Mouse (Mus musculus): ENCODE measurements around the gene Fbxo21. TPM values are rescaled to one million over a fixed set of nuclear protein-coding genes. Genes with fewer than 3 reads are reported as not detected.

Fbxo21 gene
- polyA plus RNA-seq, 1 experiment from 2014 or later = 100 TPM

GRCm38 (mm10) chr5:117981943-117982342, 5.4 kb downstream of the Fbxo21 start:
- ATAC-seq (ENCODE audit: insufficient number of reproducible peaks, insufficient read depth, low FRiP score, low TSS enrichment) = no peak
- peaks cover 76% of the 10 kb centered on the region for H3K36me3 ChIP-seq

DNA sequence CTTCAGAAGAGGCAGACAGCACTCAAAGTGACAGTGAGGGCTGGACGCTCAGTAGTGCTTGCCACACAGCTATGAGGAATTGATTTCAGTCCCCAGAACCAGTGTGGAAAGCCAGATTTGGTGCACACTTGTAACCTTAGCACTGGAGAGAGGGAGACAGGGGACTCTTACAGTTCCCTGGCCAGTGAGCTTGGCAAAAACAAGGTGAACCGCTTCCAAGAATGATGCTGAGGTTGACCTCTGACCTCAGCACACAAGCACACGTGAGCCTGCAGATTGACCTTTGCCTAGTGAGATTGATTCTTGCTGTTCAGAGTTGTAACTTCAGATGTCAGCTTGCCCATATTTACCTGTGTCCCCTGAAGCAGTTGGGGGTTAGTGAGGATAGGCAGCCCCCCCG, 9.8 kb downstream of the Fbxo21 start:
- Histone ChIP-seq H3K9ac (no peak overlapping the region), H3K27ac (no peak overlapping the region), H3K4me1 (no peaks in the 10 kb centered on the region), H3K36me3 (peaks cover 95% of the 10 kb centered on the region), H3K4me2 (replicated peaks) (no peak overlapping the region), H3K9me3 (no peaks in the 10 kb centered on the region), H3K27me3 (no peaks in the 10 kb centered on the region), H3K4me3 (no peak overlapping the region)
- WGBS = 46% methylated on average over 4 of the region's 4 CpGs
- no peak for ATAC-seq (ENCODE audit: insufficient number of reproducible peaks, insufficient read depth, low FRiP score, low TSS enrichment)

More at GRCm38 (mm10) chr5:117981943-117982342, 5.4 kb downstream of the Fbxo21 start:
- Histone ChIP-seq H3K4me1 (peaks cover 19% of the 10 kb centered on the region; the same call in 1 of the 2 replicates), H3K4me2 (replicated peaks) (no peak overlapping the region), H3K27me3 (no peaks in the 10 kb centered on the region), H3K9ac (no peak overlapping the region), H3K4me3 (no peak overlapping the region), H3K9me3 (no peaks in the 10 kb centered on the region), H3K27ac (no peak overlapping the region)
- WGBS = 77% methylated on average over 5 of the region's 5 CpGs

DNA sequence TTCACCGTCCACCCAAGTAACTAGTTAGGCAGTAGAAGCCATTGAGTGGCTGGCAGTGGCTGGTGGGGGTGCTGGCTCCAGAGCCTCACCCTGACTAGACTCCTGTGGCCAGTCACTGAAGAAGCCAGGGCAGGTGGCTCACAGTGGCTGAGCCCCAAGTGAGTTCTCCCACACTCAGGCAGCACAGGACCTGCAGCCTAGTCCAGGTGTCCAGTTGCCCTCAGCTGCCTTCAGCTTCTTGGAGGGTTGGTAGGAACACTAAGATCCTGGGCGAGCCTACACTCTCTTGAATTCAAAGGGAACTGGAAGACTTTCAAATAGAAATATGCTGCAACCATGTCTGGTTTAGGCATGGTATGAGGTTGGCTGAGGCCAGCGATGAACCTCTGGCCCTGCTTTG, 11.4 kb downstream of the Fbxo21 start:
- Histone ChIP-seq H3K36me3 (peaks cover 96% of the 10 kb centered on the region), H3K4me2 (replicated peaks) (no peak overlapping the region), H3K4me1 (no peaks in the 10 kb centered on the region), H3K4me3 (no peak overlapping the region), H3K9me3 (no peaks in the 10 kb centered on the region), H3K9ac (no peak overlapping the region), H3K27me3 (no peaks in the 10 kb centered on the region), H3K27ac (no peak overlapping the region)
- 86% methylated on average over 3 of the region's 3 CpGs for WGBS
- ATAC-seq (ENCODE audit: insufficient number of reproducible peaks, insufficient read depth, low FRiP score, low TSS enrichment) = no peak

GRCm38 (mm10) chr5:117988367-117988766, 11.8 kb downstream of the Fbxo21 start:
- H3K36me3 ChIP-seq = peaks cover 96% of the 10 kb centered on the region
- WGBS = 86% methylated on average over 9 of the region's 9 CpGs

DNA sequence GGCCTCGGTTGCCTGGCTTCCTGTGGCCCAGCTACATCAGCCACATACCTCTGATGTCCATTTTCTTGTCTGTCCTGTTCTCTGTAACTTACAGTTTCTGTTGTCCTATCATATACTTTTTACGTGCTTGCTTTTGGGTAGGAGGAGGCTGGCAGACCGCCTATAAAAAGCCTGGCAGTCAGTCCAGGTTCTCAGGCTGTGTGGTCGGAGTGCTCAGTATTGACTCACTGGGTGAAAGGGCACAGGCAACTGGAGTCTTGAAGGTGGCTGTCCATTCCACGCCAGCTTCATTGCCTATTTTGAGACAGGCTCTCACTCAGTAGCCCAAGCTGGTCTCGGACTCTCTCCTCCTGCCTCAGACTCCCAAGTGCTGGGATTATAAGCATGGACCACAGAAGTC, 13.2 kb downstream of the Fbxo21 start:
- 92% methylated on average over 6 of the region's 6 CpGs for WGBS
- Histone ChIP-seq H3K36me3 (peaks cover 99% of the 10 kb centered on the region), H3K27ac (no peak overlapping the region)

More at GRCm38 (mm10) chr5:117988367-117988766, 11.8 kb downstream of the Fbxo21 start:
- no peaks in the 10 kb centered on the region for H3K9me3 ChIP-seq
- no peaks in the 10 kb centered on the region for H3K4me1 ChIP-seq
- no peak overlapping the region for H3K4me2 ChIP-seq (replicated peaks)
- H3K9ac ChIP-seq = no peak overlapping the region
- no peak overlapping the region for H3K4me3 ChIP-seq
- no peaks in the 10 kb centered on the region for H3K27me3 ChIP-seq
- H3K27ac ChIP-seq = no peak overlapping the region
- ATAC-seq (ENCODE audit: insufficient number of reproducible peaks, insufficient read depth, low FRiP score, low TSS enrichment) = no peak

GRCm38 (mm10) chr5:117990957-117991356, 14.4 kb downstream of the Fbxo21 start:
- H3K4me2 ChIP-seq (replicated peaks) = no peak overlapping the region
- 88% methylated on average over 3 of the region's 3 CpGs for WGBS
- no peak overlapping the region for H3K4me3 ChIP-seq
- peaks cover 99% of the 10 kb centered on the region for H3K36me3 ChIP-seq
- ATAC-seq (ENCODE audit: insufficient number of reproducible peaks, insufficient read depth, low FRiP score, low TSS enrichment) = no peak
- no peak overlapping the region for H3K9ac ChIP-seq
- no peaks in the 10 kb centered on the region for H3K4me1 ChIP-seq
- no peaks in the 10 kb centered on the region for H3K9me3 ChIP-seq
- no peak overlapping the region for H3K27ac ChIP-seq
- no peaks in the 10 kb centered on the region for H3K27me3 ChIP-seq

More for the DNA sequence above, 13.2 kb downstream of the Fbxo21 start:
- no peaks in the 10 kb centered on the region for H3K4me1 ChIP-seq
- no peak for ATAC-seq (ENCODE audit: insufficient number of reproducible peaks, insufficient read depth, low FRiP score, low TSS enrichment)
- no peak overlapping the region for H3K9ac ChIP-seq
- H3K4me3 ChIP-seq = no peak overlapping the region
- H3K9me3 ChIP-seq = no peaks in the 10 kb centered on the region
- no peak overlapping the region for H3K4me2 ChIP-seq (replicated peaks)
- H3K27me3 ChIP-seq = no peaks in the 10 kb centered on the region

GRCm38 (mm10) chr5:117993550-117993949, 17.0 kb downstream of the Fbxo21 start:
- Histone ChIP-seq H3K4me3 (no peak overlapping the region), H3K27ac (no peak overlapping the region), H3K9me3 (no peaks in the 10 kb centered on the region), H3K4me2 (replicated peaks) (no peak overlapping the region), H3K9ac (no peak overlapping the region), H3K4me1 (no peaks in the 10 kb centered on the region), H3K27me3 (no peaks in the 10 kb centered on the region), H3K36me3 (peaks cover 97% of the 10 kb centered on the region)
- ATAC-seq (ENCODE audit: insufficient number of reproducible peaks, insufficient read depth, low FRiP score, low TSS enrichment) = no peak
- WGBS = 96% methylated on average over 6 of the region's 6 CpGs

GRCm38 (mm10) chr5:117995372-117995901, 18.9 kb downstream of the Fbxo21 start:
- Histone ChIP-seq H3K36me3 (peaks cover 96% of the 10 kb centered on the region), H3K27me3 (no peaks in the 10 kb centered on the region), H3K4me1 (no peaks in the 10 kb centered on the region), H3K27ac (no peak overlapping the region), H3K9me3 (no peaks in the 10 kb centered on the region), H3K9ac (no peak overlapping the region), H3K4me3 (no peak overlapping the region), H3K4me2 (replicated peaks) (no peak overlapping the region)
- no peak for ATAC-seq (ENCODE audit: insufficient number of reproducible peaks, insufficient read depth, low FRiP score, low TSS enrichment)
- 89% methylated on average over 8 of the region's 8 CpGs for WGBS

DNA sequence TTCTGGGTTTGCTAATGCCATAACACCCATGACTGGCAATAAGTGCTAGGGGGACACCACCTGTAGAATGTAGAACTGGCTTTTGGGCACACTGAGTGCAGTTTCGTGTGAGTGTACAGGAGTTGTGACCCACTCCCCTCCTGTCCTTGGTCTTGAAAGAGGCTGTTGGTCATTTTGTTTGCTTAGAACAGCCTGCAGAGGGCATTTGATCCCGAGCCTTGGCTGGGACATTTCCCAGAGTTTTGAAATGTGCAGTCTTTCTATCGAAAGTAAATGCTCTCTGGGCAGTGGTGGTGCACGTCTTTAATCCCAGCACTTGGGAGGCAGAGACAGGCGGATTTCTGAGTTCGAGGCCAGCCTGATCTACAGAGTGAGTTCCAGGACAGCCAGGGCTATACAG, 19.4 kb downstream of the Fbxo21 start:
- H3K27me3 ChIP-seq = no peaks in the 10 kb centered on the region
- no peaks in the 10 kb centered on the region for H3K9me3 ChIP-seq
- H3K4me3 ChIP-seq = no peak overlapping the region
- WGBS = 91% methylated on average over 6 of the region's 6 CpGs
- no peak for ATAC-seq (ENCODE audit: insufficient number of reproducible peaks, insufficient read depth, low FRiP score, low TSS enrichment)
- H3K36me3 ChIP-seq = peaks cover 96% of the 10 kb centered on the region
- no peaks in the 10 kb centered on the region for H3K4me1 ChIP-seq
- no peak overlapping the region for H3K27ac ChIP-seq
- H3K9ac ChIP-seq = no peak overlapping the region
- no peak overlapping the region for H3K4me2 ChIP-seq (replicated peaks)

DNA sequence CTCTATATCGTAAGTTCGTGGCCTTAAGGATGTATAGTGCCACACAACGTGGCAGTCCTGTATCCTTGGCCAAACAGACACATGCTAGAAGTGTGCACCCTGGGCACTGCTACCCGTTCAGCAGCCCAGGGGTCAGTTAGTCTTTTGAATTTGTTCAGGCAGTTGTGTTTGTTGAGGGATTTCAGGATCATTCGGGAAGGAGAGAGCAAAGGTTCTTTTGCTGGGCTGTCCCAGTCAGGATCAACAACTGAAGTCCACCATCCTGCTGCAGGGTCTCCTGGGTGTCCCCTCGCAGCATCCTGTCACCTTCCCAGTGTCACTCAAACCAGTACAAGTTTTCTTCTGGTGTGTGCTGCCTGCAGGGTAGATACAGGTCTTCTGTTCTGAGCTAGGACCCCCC, 20.1 kb downstream of the Fbxo21 start:
- H3K27me3 ChIP-seq = no peaks in the 10 kb centered on the region
- no peak overlapping the region for H3K4me2 ChIP-seq (replicated peaks)
- no peak overlapping the region for H3K27ac ChIP-seq
- H3K4me1 ChIP-seq = no peaks in the 10 kb centered on the region
- H3K4me3 ChIP-seq = no peak overlapping the region
- no peak overlapping the region for H3K9ac ChIP-seq
- no peaks in the 10 kb centered on the region for H3K9me3 ChIP-seq
- 87% methylated on average over 6 of the region's 6 CpGs for WGBS
- peaks cover 96% of the 10 kb centered on the region for H3K36me3 ChIP-seq
- ATAC-seq (ENCODE audit: insufficient number of reproducible peaks, insufficient read depth, low FRiP score, low TSS enrichment) = no peak

GRCm38 (mm10) chr5:117997434-117997970, 21.0 kb downstream of the Fbxo21 start:
- Histone ChIP-seq H3K4me3 (no peak overlapping the region), H3K4me1 (no peaks in the 10 kb centered on the region), H3K4me2 (replicated peaks) (no peak overlapping the region), H3K36me3 (peaks cover 96% of the 10 kb centered on the region), H3K9me3 (no peaks in the 10 kb centered on the region), H3K27me3 (no peaks in the 10 kb centered on the region), H3K9ac (no peak overlapping the region), H3K27ac (no peak overlapping the region)
- no peak for ATAC-seq (ENCODE audit: insufficient number of reproducible peaks, insufficient read depth, low FRiP score, low TSS enrichment)
- 51% methylated on average over 10 of the region's 10 CpGs for WGBS

- H3K4me2 ChIP-seq (replicated peaks) = no peak overlapping the region
- H3K4me1 ChIP-seq = no peaks in the 10 kb centered on the region
- H3K4me3 ChIP-seq = no peak overlapping the region
- H3K36me3 ChIP-seq = peaks cover 96% of the 10 kb centered on the region
- no peaks in the 10 kb centered on the region for H3K9me3 ChIP-seq
- 55% methylated on average over 7 of the region's 7 CpGs for WGBS
- no peaks in the 10 kb centered on the region for H3K27me3 ChIP-seq
- no peak for ATAC-seq (ENCODE audit: insufficient number of reproducible peaks, insufficient read depth, low FRiP score, low TSS enrichment)
- H3K9ac ChIP-seq = no peak overlapping the region
- no peak overlapping the region for H3K27ac ChIP-seq
Observed at GRCm38 (mm10) chr5:117999061-117999460, 22.5 kb downstream of the Fbxo21 start.

Measured in embryonic facial prominence, embryonic 12.5 days (tissue).